Mouse (Mus musculus) embryonic facial prominence, embryonic 11.5 days (tissue): Measurements from ENCODE around the gene Lrmda. TPM values are rescaled to one million over a fixed set of nuclear protein-coding genes. Genes with fewer than 3 reads are reported as not detected.

Experiments
- ATAC-seq: fragments of 200-750 bp; cut with Nextera tagmentation; replicated peaks from 2 replicates; pipeline ENCODE4 v1.8.0; 2017; ENCODE audit warnings: low read depth; ENCODE audit not compliant: insufficient number of reproducible peaks, low FRiP score, low TSS enrichment
- DNase-seq: peaks from one replicate; pipeline ENCODE4 v3.0.0-alpha.2; 2015; ENCODE audit warnings: low spot score
- H3K27ac ChIP-seq: fragments of 300-500 bp; sonication (generic); replicated peaks from 2 replicates; pipeline ENCODE4 v1.5.1; 2014; ENCODE audit warnings: mild to moderate bottlenecking, low read depth, low read length, control low read depth
- H3K27me3 ChIP-seq: fragments of 300-500 bp; sonication (generic); 2 replicates; pipeline ENCODE4 v1.6.1; 2014; ENCODE audit warnings: mild to moderate bottlenecking, low read length, moderate library complexity, mixed read lengths; ENCODE audit not compliant: control insufficient read depth, insufficient read depth
- H3K36me3 ChIP-seq: fragments of 300-500 bp; sonication (generic); replicated peaks from 2 replicates; pipeline ENCODE4 v1.6.1; 2014; ENCODE audit warnings: low read depth, mild to moderate bottlenecking, low read length, moderate library complexity, mixed read lengths; ENCODE audit not compliant: control insufficient read depth, insufficient read depth
- H3K4me1 ChIP-seq: fragments of 300-500 bp; sonication (generic); 2 replicates; pipeline ENCODE4 v1.6.1; 2014; ENCODE audit warnings: low read length, mixed read lengths; ENCODE audit not compliant: control insufficient read depth, insufficient read depth
- H3K4me2 ChIP-seq: fragments of 300-500 bp; sonication (generic); 2 replicates; pipeline ENCODE4 v1.6.1; 2014; ENCODE audit warnings: low read depth, mild to moderate bottlenecking, control low read depth, low read length, moderate library complexity
- H3K4me3 ChIP-seq: fragments of 300-500 bp; sonication (generic); 2 replicates; pipeline ENCODE4 v1.5.1; 2014; ENCODE audit warnings: low read depth, low read length, control low read depth
- H3K9ac ChIP-seq: fragments of 300-500 bp; sonication (generic); replicated peaks from 2 replicates; pipeline ENCODE4 v1.6.1; 2014; ENCODE audit warnings: mild to moderate bottlenecking, control low read depth, low read length
- H3K9me3 ChIP-seq: fragments of 300-500 bp; sonication (generic); replicated peaks from 2 replicates; pipeline ENCODE4 v1.6.1; 2016; ENCODE audit warnings: mild to moderate bottlenecking, low read length, inconsistent platforms, mixed read lengths; ENCODE audit not compliant: control insufficient read depth
- WGBS: fragments of 180-500 bp; shearing (Covaris S2); extraction: QIAGEN DNeasy Blood & Tissue Kit; methylation state at CpG from one replicate; pipeline ENCODE4 v1.1.7; 2014; 5-methylcytosine and 5-hydroxymethylcytosine counted together
- polyA plus RNA-seq: library from polyadenylated mRNA; unstranded; fragments of >200 nt; fragmentation: Nextera tagmentation; extraction: Ambion mirVana; gene quantifications from 2 replicates; pipeline ENCODE4 v1.2.1, GENCODE M21; 2014

Lrmda gene
- polyA plus RNA-seq, 1 experiment from 2014 or later = 0.22 TPM

- no peak overlapping the region for H3K4me2 ChIP-seq
- DNase-seq (no peak), ATAC-seq (no peak)
- H3K27me3 ChIP-seq = no peaks in the 10 kb centered on the region
- H3K9ac ChIP-seq = no peak overlapping the region
- no peak overlapping the region for H3K4me3 ChIP-seq
- H3K4me1 ChIP-seq = no peaks in the 10 kb centered on the region
- H3K27ac ChIP-seq = peak overlapping the region; percentile 6
- no peaks in the 10 kb centered on the region for H3K36me3 ChIP-seq
- WGBS = 67% methylated on average over 4 of the region's 4 CpGs
- H3K9me3 ChIP-seq = no peaks in the 10 kb centered on the region
These were observed 887.2 kb downstream of the Lrmda start for GRCm38 (mm10) chr14:22906716-22907115.

- Histone ChIP-seq H3K4me1 (no peaks in the 10 kb centered on the region), H3K27me3 (no peaks in the 10 kb centered on the region), H3K27ac (peak overlapping the region; percentile 6; the same call in 1 of the 2 replicates), H3K9me3 (no peaks in the 10 kb centered on the region), H3K4me3 (no peak overlapping the region), H3K36me3 (no peaks in the 10 kb centered on the region), H3K9ac (no peak overlapping the region), H3K4me2 (no peak overlapping the region)
- DNase-seq (peak; percentile 58), ATAC-seq (0 out of 2 replicates have a peak, but pooled peaks have one; percentile 35)
- WGBS = 53% methylated on average over 4 of the region's 4 CpGs
These were observed 887.7 kb downstream of the Lrmda start for GRCm38 (mm10) chr14:22907221-22907620.

GRCm38 (mm10) chr14:22908006-22908405, 888.5 kb downstream of the Lrmda start:
- Histone ChIP-seq H3K4me3 (no peak overlapping the region), H3K36me3 (no peaks in the 10 kb centered on the region), H3K4me1 (no peaks in the 10 kb centered on the region), H3K27ac (no peak overlapping the region), H3K9me3 (no peaks in the 10 kb centered on the region), H3K9ac (no peak overlapping the region), H3K4me2 (no peak overlapping the region), H3K27me3 (no peaks in the 10 kb centered on the region)
- DNase-seq (peak; percentile 84), ATAC-seq (peak; percentile 90)
- WGBS = 42% methylated on average over 2 of the region's 2 CpGs

- Histone ChIP-seq H3K27me3 (no peaks in the 10 kb centered on the region), H3K4me1 (no peaks in the 10 kb centered on the region), H3K4me2 (no peak overlapping the region), H3K4me3 (no peak overlapping the region), H3K27ac (no peak overlapping the region), H3K36me3 (no peaks in the 10 kb centered on the region), H3K9me3 (no peaks in the 10 kb centered on the region), H3K9ac (no peak overlapping the region)
- no peak for DNase-seq
- no peak for ATAC-seq
- WGBS = 92% methylated on average over 3 of the region's 3 CpGs
These were observed 896.0 kb downstream of the Lrmda start for GRCm38 (mm10) chr14:22915463-22915862.

GRCm38 (mm10) chr14:22918499-22918898, 899.0 kb downstream of the Lrmda start:
- ATAC-seq = no peak
- H3K9ac ChIP-seq = no peak overlapping the region
- DNase-seq = no peak
- H3K4me3 ChIP-seq = no peak overlapping the region
- no peak overlapping the region for H3K4me2 ChIP-seq
- H3K27ac ChIP-seq = no peak overlapping the region
- H3K36me3 ChIP-seq = no peaks in the 10 kb centered on the region
- no peaks in the 10 kb centered on the region for H3K4me1 ChIP-seq
- WGBS = 84% methylated on average over 3 of the region's 3 CpGs
- no peaks in the 10 kb centered on the region for H3K9me3 ChIP-seq
- no peaks in the 10 kb centered on the region for H3K27me3 ChIP-seq

GRCm38 (mm10) chr14:22918931-22919330, 899.4 kb downstream of the Lrmda start:
- Histone ChIP-seq H3K27ac (no peak overlapping the region), H3K27me3 (no peaks in the 10 kb centered on the region), H3K9ac (no peak overlapping the region), H3K4me3 (no peak overlapping the region), H3K9me3 (no peaks in the 10 kb centered on the region), H3K4me2 (no peak overlapping the region), H3K36me3 (no peaks in the 10 kb centered on the region), H3K4me1 (no peaks in the 10 kb centered on the region)
- ATAC-seq = no peak
- no peak for DNase-seq
- WGBS = 61% methylated on average over 2 of the region's 2 CpGs

- no peak overlapping the region for H3K4me3 ChIP-seq
- H3K36me3 ChIP-seq = no peaks in the 10 kb centered on the region
- H3K27me3 ChIP-seq = no peaks in the 10 kb centered on the region
- H3K9me3 ChIP-seq = no peaks in the 10 kb centered on the region
- no peak overlapping the region for H3K27ac ChIP-seq
- no peak overlapping the region for H3K4me2 ChIP-seq
- DNase-seq = no peak
- no peak for ATAC-seq
- H3K4me1 ChIP-seq = no peaks in the 10 kb centered on the region
- H3K9ac ChIP-seq = no peak overlapping the region
These were observed 901.6 kb downstream of the Lrmda start for GRCm38 (mm10) chr14:22921152-22921551.

- Histone ChIP-seq H3K9me3 (no peaks in the 10 kb centered on the region), H3K27ac (no peak overlapping the region), H3K4me2 (no peak overlapping the region), H3K36me3 (no peaks in the 10 kb centered on the region), H3K27me3 (no peaks in the 10 kb centered on the region), H3K4me3 (no peak overlapping the region), H3K4me1 (no peaks in the 10 kb centered on the region), H3K9ac (no peak overlapping the region)
- no peak for ATAC-seq
- WGBS = 92% methylated on average over 2 of the region's 2 CpGs
- DNase-seq = no peak
These were observed 902.3 kb downstream of the Lrmda start for GRCm38 (mm10) chr14:22921796-22922195.
